Mouse (Mus musculus): ENCODE results near the gene Shcbp1l. TPM values are rescaled to one million over a fixed set of nuclear protein-coding genes. Genes with fewer than 3 reads are reported as not detected.

Shcbp1l gene
- total and polyA plus RNA-seq, 3 experiments, result 0.59 to 1.6 TPM; not detected in 1

- dilution Hi-C loops (cut with MboI; ENCODE audit: extremely low pct_ligation_motif_present, extremely low pct_unique_long_range_greater_than_20kb, low sequenced_read_pairs) (no loop called here), in situ Hi-C loops (cut with MboI; ENCODE audit: low pct_ligation_motif_present, low pct_unique_long_range_greater_than_20kb, low sequenced_read_pairs) (no loop called here)
- Histone ChIP-seq H3K27me3 (replicated peaks) (no peaks in the 10 kb centered on the region), H3K36me3 (replicated peaks in 1 of 2; ENCODE audit: control insufficient read depth in 1 of 2, insufficient read depth in 1 of 2, low read length in 1 of 2) (peaks cover 56 to 97% of the 10 kb centered on the region in 2 experiments), H3K4me3 (replicated peaks in 1 of 3; ENCODE audit: low read depth in 2 of 3, low read length in 2 of 3, poor library complexity in 1 of 3) (no peak overlapping the region), H3K27ac (ENCODE audit: insufficient read depth, low read depth) (no peak overlapping the region), H3K9me3 (replicated peaks; ENCODE audit: low read length) (no peaks in the 10 kb centered on the region), H3K79me2 (replicated peaks; ENCODE audit: control insufficient read depth, extremely low read depth, insufficient read depth, poor library complexity, severe bottlenecking) (peaks cover 31% of the 10 kb centered on the region), H3K9ac (ENCODE audit: insufficient read depth, low read depth) (no peak overlapping the region), H3K4me1 (ENCODE audit: control insufficient read depth in 1 of 2, insufficient read depth in 2 of 2) (no peaks in the 10 kb centered on the region), H3K4me2 (ENCODE audit: insufficient read depth, low read depth, poor library complexity, severe bottlenecking) (no peak overlapping the region)
- TF ChIP-seq RCOR1 (conservative IDR thresholded peaks at IDR 0.05; ENCODE audit: low read depth, low read length), result no peak
- TF ChIP-seq CHD2 (IDR thresholded peaks at IDR 0.05; ENCODE audit: low read length), result no peak
- no peak for TF ChIP-seq USF2 (conservative IDR thresholded peaks at IDR 0.05; ENCODE audit: low read depth, low read length)
- TF ChIP-seq KAT2A (IDR thresholded peaks at IDR 0.05; ENCODE audit: insufficient replicate concordance, low read length), result no peak
- no peak for DNase-seq (ENCODE audit: extremely low read depth)
Observed at GRCm38 (mm10) chr1:153461796-153462195, 36.8 kb downstream of the Shcbp1l start.

- Histone ChIP-seq H3K9me3 (replicated peaks; ENCODE audit: low read length) (no peaks in the 10 kb centered on the region), H3K36me3 (replicated peaks in 1 of 2; ENCODE audit: control insufficient read depth in 1 of 2, insufficient read depth in 1 of 2, low read length in 1 of 2) (peaks cover 43 to 92% of the 10 kb centered on the region in 2 experiments), H3K27ac (ENCODE audit: insufficient read depth, low read depth) (no peak overlapping the region), H3K27me3 (replicated peaks) (no peaks in the 10 kb centered on the region), H3K4me3 (replicated peaks in 1 of 3; ENCODE audit: low read depth in 2 of 3, low read length in 2 of 3, poor library complexity in 1 of 3) (no peak overlapping the region), H3K79me2 (replicated peaks; ENCODE audit: control insufficient read depth, extremely low read depth, insufficient read depth, poor library complexity, severe bottlenecking) (peaks cover 84% of the 10 kb centered on the region), H3K9ac (ENCODE audit: insufficient read depth, low read depth) (no peak overlapping the region), H3K4me1 (ENCODE audit: control insufficient read depth in 1 of 2, insufficient read depth in 2 of 2) (peaks cover 2 to 42% of the 10 kb centered on the region in 2 experiments; a peak in 3 of 4 replicates), H3K4me2 (ENCODE audit: insufficient read depth, low read depth, poor library complexity, severe bottlenecking) (no peak overlapping the region)
- dilution Hi-C loops (cut with MboI; ENCODE audit: extremely low pct_ligation_motif_present, extremely low pct_unique_long_range_greater_than_20kb, low sequenced_read_pairs), result no loop called here
- in situ Hi-C loops (cut with MboI; ENCODE audit: low pct_ligation_motif_present, low pct_unique_long_range_greater_than_20kb, low sequenced_read_pairs), result no loop called here
- DNase-seq (ENCODE audit: extremely low read depth), result no peak
- TF ChIP-seq USF2 (conservative IDR thresholded peaks at IDR 0.05; ENCODE audit: low read depth, low read length) (no peak), TCF12 (IDR thresholded peaks at IDR 0.05; ENCODE audit: low read depth, low read length) (no peak), MAX (IDR thresholded peaks at IDR 0.05; ENCODE audit: low read length) (no peak), HCFC1 (IDR thresholded peaks at IDR 0.05; ENCODE audit: low read depth, low read length) (no peak), MAFK (IDR thresholded peaks at IDR 0.05; ENCODE audit: insufficient replicate concordance, low read length) (no peak)
Observed at GRCm38 (mm10) chr1:153479296-153479695, 54.3 kb downstream of the Shcbp1l start.

- no peaks in the 10 kb centered on the region for H3K9me3 ChIP-seq (replicated peaks; ENCODE audit: low read length)
- dilution Hi-C loops (cut with MboI; ENCODE audit: extremely low pct_ligation_motif_present, extremely low pct_unique_long_range_greater_than_20kb, low sequenced_read_pairs), result no loop called here
- peaks cover 36 to 85% of the 10 kb centered on the region in 2 experiments for H3K36me3 ChIP-seq (replicated peaks in 1 of 2; ENCODE audit: control insufficient read depth in 1 of 2, insufficient read depth in 1 of 2, low read length in 1 of 2)
- H3K27ac ChIP-seq (ENCODE audit: insufficient read depth, low read depth), result no peak overlapping the region
- in situ Hi-C loops (cut with MboI; ENCODE audit: low pct_ligation_motif_present, low pct_unique_long_range_greater_than_20kb, low sequenced_read_pairs), result no loop called here
- 0 out of 2 replicates have a peak, but pooled peaks have one; percentile 15 for TF ChIP-seq JUND (conservative IDR thresholded peaks at IDR 0.05; ENCODE audit: low read depth, low read length)
- TF ChIP-seq RAD21 (IDR thresholded peaks at IDR 0.05; ENCODE audit: low read depth, low read length), result peak; percentile 23
- TF ChIP-seq TBP (conservative IDR thresholded peaks at IDR 0.05; ENCODE audit: low read depth, low read length), result no peak
- TF ChIP-seq CTCF (conservative IDR thresholded peaks at IDR 0.05 in 1 of 2, IDR thresholded peaks at IDR 0.05 in 1 of 2; ENCODE audit: low read depth in 2 of 2, low read length in 2 of 2), result peak; percentile 69 to 81
- DNase-seq (ENCODE audit: extremely low read depth), result peak; percentile 75
- H3K4me1 ChIP-seq (ENCODE audit: control insufficient read depth in 1 of 2, insufficient read depth in 2 of 2), result peaks cover 2 to 44% of the 10 kb centered on the region in 2 experiments; a peak in 3 of 4 replicates
- no peak overlapping the region for H3K4me3 ChIP-seq (replicated peaks in 1 of 3; ENCODE audit: low read depth in 2 of 3, low read length in 2 of 3, poor library complexity in 1 of 3)
- no peaks in the 10 kb centered on the region for H3K27me3 ChIP-seq (replicated peaks)
- H3K79me2 ChIP-seq (replicated peaks; ENCODE audit: control insufficient read depth, extremely low read depth, insufficient read depth, poor library complexity, severe bottlenecking), result peaks cover 90% of the 10 kb centered on the region
- H3K9ac ChIP-seq (ENCODE audit: insufficient read depth, low read depth), result no peak overlapping the region
- no peak overlapping the region for H3K4me2 ChIP-seq (ENCODE audit: insufficient read depth, low read depth, poor library complexity, severe bottlenecking)
Observed at GRCm38 (mm10) chr1:153480386-153481024, 55.5 kb downstream of the Shcbp1l start.
